Mouse (Mus musculus) olfactory bulb, adult 2 months (tissue): Measurements from ENCODE around the gene Mycbpap. TPM values are rescaled to one million over a fixed set of nuclear protein-coding genes. Genes with fewer than 3 reads are reported as not detected.
A peak's percentile ranks its signal among the peaks of the same experiment; 100 is the strongest.

ENCODE experiments used
- H3K27ac ChIP-seq: fragments of 200-500 bp; 2 replicates; pipeline ENCODE4 v1.5.1; 2012; ENCODE audit warnings: low read depth, low read length; ENCODE audit not compliant: insufficient read depth
- H3K4me1 ChIP-seq: fragments of 200-500 bp; 2 replicates; pipeline ENCODE4 v1.6.1; 2012; ENCODE audit warnings: low read length; ENCODE audit not compliant: control insufficient read depth, insufficient read depth
- H3K4me3 ChIP-seq: fragments of 200-500 bp; 2 replicates; pipeline ENCODE4 v1.5.1; 2012; ENCODE audit warnings: mild to moderate bottlenecking, low read depth, low read length, moderate library complexity; ENCODE audit not compliant: insufficient read depth
- CTCF ChIP-seq: fragments of 200-500 bp; IDR thresholded peaks from 2 replicates; pipeline ENCODE4 v1.5.1; 2012; ENCODE audit warnings: low read depth, mild to moderate bottlenecking, low read length, moderate library complexity; ENCODE audit not compliant: insufficient read depth
- POLR2A ChIP-seq: fragments of 200-500 bp; IDR thresholded peaks from 2 replicates; pipeline ENCODE4 v1.6.1; 2012; ENCODE audit warnings: mild to moderate bottlenecking, low read depth, low read length, moderate library complexity; ENCODE audit not compliant: insufficient read depth
- WGBS: fragments of 180-500 bp; shearing (Covaris S2); methylation state at CpG from one replicate; pipeline ENCODE4 v1.1.7; 2018; 5-methylcytosine and 5-hydroxymethylcytosine counted together
- polyA plus RNA-seq: library from polyadenylated mRNA; stranded (reverse); fragments of >200 nt; gene quantifications from 2 replicates; pipeline ENCODE4 v1.2.4, GENCODE M21; 2012; ENCODE audit warnings: low replicate concordance; ENCODE audit not compliant: missing spikeins, insufficient read depth, insufficient read length

The Mycbpap gene
- polyA plus RNA-seq, 1 experiment: not detected

- H3K4me1 ChIP-seq: peaks cover 63% of the 10 kb centered on the region
- 8% methylated on average over 4 of the region's 4 CpGs for WGBS
- peak overlapping the region; percentile 53 for H3K27ac ChIP-seq
- TF ChIP-seq POLR2A (no peak), CTCF (no peak)
- H3K4me3 ChIP-seq: no peak overlapping the region
These were observed 52.9 kb downstream of the Mycbpap start for GRCm38 (mm10) chr11:94468582-94469064.

- H3K4me3 ChIP-seq: no peak overlapping the region
- no peak overlapping the region for H3K27ac ChIP-seq
- TF ChIP-seq POLR2A (no peak), CTCF (no peak)
- WGBS: 59% methylated on average over 17 of the region's 17 CpGs
- H3K4me1 ChIP-seq: peaks cover 58% of the 10 kb centered on the region
These were observed 55.1 kb downstream of the Mycbpap start for GRCm38 (mm10) chr11:94466333-94466855.

GRCm38 (mm10) chr11:94464170-94464569 lies 57.4 kb downstream of the Mycbpap start:
- no peak overlapping the region for H3K4me3 ChIP-seq
- WGBS: 58% methylated on average over 2 of the region's 2 CpGs
- no peak overlapping the region for H3K27ac ChIP-seq

GRCm38 (mm10) chr11:94461856-94462255 lies 59.7 kb downstream of the Mycbpap start:
- no peak overlapping the region for H3K27ac ChIP-seq
- peaks cover 50% of the 10 kb centered on the region for H3K4me1 ChIP-seq
- WGBS: 89% methylated on average over 11 of the region's 11 CpGs
- TF ChIP-seq CTCF (no peak), POLR2A (no peak)
- H3K4me3 ChIP-seq: no peak overlapping the region

More at GRCm38 (mm10) chr11:94464170-94464569, 57.4 kb downstream of the Mycbpap start:
- no peak for TF ChIP-seq POLR2A
- no peak for TF ChIP-seq CTCF
- peaks cover 61% of the 10 kb centered on the region for H3K4me1 ChIP-seq

GRCm38 (mm10) chr11:94457001-94457400 lies 64.5 kb downstream of the Mycbpap start:
- 92% methylated on average over 15 of the region's 15 CpGs for WGBS
- no peak overlapping the region for H3K4me3 ChIP-seq
- no peak overlapping the region for H3K27ac ChIP-seq
- no peak for TF ChIP-seq POLR2A
- TF ChIP-seq CTCF: no peak
- H3K4me1 ChIP-seq: peaks cover 52% of the 10 kb centered on the region

- H3K4me1 ChIP-seq: peaks cover 54% of the 10 kb centered on the region
- H3K27ac ChIP-seq: no peak overlapping the region
- 63% methylated on average over 3 of the region's 3 CpGs for WGBS
These were observed 65.2 kb downstream of the Mycbpap start for GRCm38 (mm10) chr11:94456347-94456746.

GRCm38 (mm10) chr11:94455161-94455820 lies 66.3 kb downstream of the Mycbpap start:
- H3K4me3 ChIP-seq: no peak overlapping the region
- WGBS: 28% methylated on average over 10 of the region's 10 CpGs
- no peak overlapping the region; the same call in 1 of the 2 replicates for H3K27ac ChIP-seq
- peaks cover 57% of the 10 kb centered on the region for H3K4me1 ChIP-seq
- TF ChIP-seq POLR2A: no peak
- no peak for TF ChIP-seq CTCF

More at GRCm38 (mm10) chr11:94456347-94456746, 65.2 kb downstream of the Mycbpap start:
- no peak for TF ChIP-seq POLR2A
- H3K4me3 ChIP-seq: no peak overlapping the region

- Histone ChIP-seq H3K4me3 (no peak overlapping the region), H3K27ac (no peak overlapping the region; the same call in 1 of the 2 replicates), H3K4me1 (peaks cover 59% of the 10 kb centered on the region)
- 72% methylated on average over 5 of the region's 5 CpGs for WGBS
- TF ChIP-seq CTCF (no peak), POLR2A (no peak)
These were observed 66.8 kb downstream of the Mycbpap start for GRCm38 (mm10) chr11:94454756-94455155.

Other genes starting within 250 kb of the Mycbpap start
- gene Gm21885, start 239.9 kb downstream of the Mycbpap start, polyA plus RNA-seq: not detected in 2 replicates
- gene Luc7l3, start 199.8 kb downstream of the Mycbpap start, polyA plus RNA-seq: 287 and 558 TPM in 2 replicates
- gene Ankrd40, start 193.7 kb downstream of the Mycbpap start, polyA plus RNA-seq: 384 TPM in 1 of 2 replicates, not detected in the other
- not detected in 2 replicates for gene Abcc3, start 128.7 kb downstream of the Mycbpap start, polyA plus RNA-seq
- gene Cacna1g, start 47.5 kb downstream of the Mycbpap start, polyA plus RNA-seq: 54.5 TPM in 1 of 2 replicates, not detected in the other
- gene Spata20, start 35.6 kb downstream of the Mycbpap start, polyA plus RNA-seq: not detected in 2 replicates
- gene Epn3, start 21.8 kb downstream of the Mycbpap start, polyA plus RNA-seq: not detected in 2 replicates
- not detected in 2 replicates for gene Rsad1, start 27.5 kb upstream of the Mycbpap start, polyA plus RNA-seq
- gene Chad, start 43.3 kb upstream of the Mycbpap start, polyA plus RNA-seq: not detected in 2 replicates
- gene Acsf2, start 80.1 kb upstream of the Mycbpap start, polyA plus RNA-seq: not detected in 2 replicates
- gene Lrrc59, start 108.0 kb upstream of the Mycbpap start, polyA plus RNA-seq: not detected in 2 replicates
- not detected in 2 replicates for gene Mrpl27, start 132.0 kb upstream of the Mycbpap start, polyA plus RNA-seq
- gene Eme1, start 132.2 kb upstream of the Mycbpap start, polyA plus RNA-seq: not detected in 2 replicates
- gene Xylt2, start 155.8 kb upstream of the Mycbpap start, polyA plus RNA-seq: not detected in 2 replicates
- not detected in 2 replicates for gene Gm11541, start 182.8 kb upstream of the Mycbpap start, polyA plus RNA-seq
- gene Cdc34b, start 220.0 kb upstream of the Mycbpap start, polyA plus RNA-seq: not detected in 2 replicates